Mouse (Mus musculus) spleen, adult 2 months (tissue): ENCODE data around the gene Il10.

ENCODE experiments used
- CTCF ChIP-seq: fragments of 200-500 bp; IDR thresholded peaks from 2 replicates; pipeline ENCODE4 v1.5.1; 2011; ENCODE audit warnings: mild to moderate bottlenecking, inconsistent platforms; ENCODE audit not compliant: insufficient read depth, insufficient read length, insufficient replicate concordance; ENCODE audit errors: extremely low read depth
- POLR2A ChIP-seq: fragments of 200-500 bp; IDR thresholded peaks from 2 replicates; pipeline ENCODE4 v1.6.1; 2011; ENCODE audit warnings: low read depth, low read length, inconsistent platforms

- TF ChIP-seq POLR2A, result no peak
- TF ChIP-seq CTCF, result no peak
These were observed 35.2 kb upstream of the Il10 start for GRCm38 (mm10) chr1:130984441-130984840.
